Mouse (Mus musculus) embryonic facial prominence, embryonic 14.5 days (tissue): Measurements from ENCODE around the gene Zfp358. TPM values are rescaled to one million over a fixed set of nuclear protein-coding genes. Genes with fewer than 3 reads are reported as not detected.

Source experiments
- ATAC-seq: fragments of 200-750 bp; cut with Nextera tagmentation; 2 replicates; pipeline ENCODE4 v1.8.0; 2017; ENCODE audit warnings: low read depth, moderate number of reproducible peaks, moderate TSS enrichment
- DNase-seq: peaks from one replicate; pipeline ENCODE4 v3.0.0-alpha.2; 2015; ENCODE audit warnings: low spot score
- H3K27ac ChIP-seq: fragments of 300-500 bp; sonication (generic); replicated peaks from 2 replicates; pipeline ENCODE4 v1.5.1; 2014; ENCODE audit warnings: low read depth, mild to moderate bottlenecking, low read length, moderate library complexity
- H3K27me3 ChIP-seq: fragments of 300-500 bp; sonication (generic); replicated peaks from 2 replicates; pipeline ENCODE4 v1.6.1; 2014; ENCODE audit warnings: low read length; ENCODE audit not compliant: control insufficient read depth, insufficient read depth
- H3K36me3 ChIP-seq: fragments of 300-500 bp; sonication (generic); 2 replicates; pipeline ENCODE4 v1.6.1; 2014; ENCODE audit warnings: low read length, mixed read lengths; ENCODE audit not compliant: control insufficient read depth, insufficient read depth
- H3K4me1 ChIP-seq: fragments of 300-500 bp; sonication (generic); 2 replicates; pipeline ENCODE4 v1.6.1; 2014; ENCODE audit warnings: antibody characterized with exemption, low read length; ENCODE audit not compliant: control insufficient read depth, insufficient read depth
- H3K4me2 ChIP-seq: fragments of 300-500 bp; sonication (generic); 2 replicates; pipeline ENCODE4 v1.6.1; 2014; ENCODE audit warnings: low read depth, mild to moderate bottlenecking, low read length, moderate library complexity, mixed read lengths
- H3K4me3 ChIP-seq: fragments of 300-500 bp; sonication (generic); 2 replicates; pipeline ENCODE4 v1.5.1; 2014; ENCODE audit warnings: low read depth, mild to moderate bottlenecking, low read length
- H3K9ac ChIP-seq: fragments of 300-500 bp; sonication (generic); 2 replicates; pipeline ENCODE4 v1.6.1; 2014; ENCODE audit warnings: low read depth, mild to moderate bottlenecking, low read length, moderate library complexity, mixed read lengths
- H3K9me3 ChIP-seq: fragments of 300-500 bp; sonication (generic); 2 replicates; pipeline ENCODE4 v1.6.1; 2016; ENCODE audit warnings: low read length; ENCODE audit not compliant: control insufficient read depth
- WGBS: fragments of 180-500 bp; shearing (Covaris S2); extraction: QIAGEN DNeasy Blood & Tissue Kit; methylation state at CpG from one replicate; pipeline ENCODE4 v1.1.7; 2014; 5-methylcytosine and 5-hydroxymethylcytosine counted together
- polyA plus RNA-seq: library from polyadenylated mRNA; unstranded; fragments of >200 nt; fragmentation: Nextera tagmentation; extraction: Ambion mirVana; gene quantifications from 2 replicates; pipeline ENCODE4 v1.2.1, GENCODE M21; 2014

The Zfp358 gene
- polyA plus RNA-seq: 22.6 and 25.1 TPM in 2 replicates

GRCm38 (mm10) chr8:3492901-3493844 is at the start of gene Zfp358:
Gene Zfp358 (plus strand): TSS chr8:3493138.
- Histone ChIP-seq H3K4me2 (peak within 1 kb of the TSS; percentile 84), H3K27ac (peak within 1 kb of the TSS; percentile 95), H3K4me3 (peak within 1 kb of the TSS; percentile 97), H3K36me3 (peaks cover 35% of the 10 kb centered on the region), H3K4me1 (peaks cover 4% of the 10 kb centered on the region; the same call in 1 of the 2 replicates), H3K9me3 (peaks cover 12% of the 10 kb centered on the region; the same call in 1 of the 2 replicates), H3K27me3 (no peaks in the 10 kb centered on the region), H3K9ac (peak within 1 kb of the TSS; percentile 98)
- DNase-seq (peak; percentile 93), ATAC-seq (peak; percentile 95)
- WGBS: 1% methylated on average over 31 of the region's 64 CpGs

DNA sequence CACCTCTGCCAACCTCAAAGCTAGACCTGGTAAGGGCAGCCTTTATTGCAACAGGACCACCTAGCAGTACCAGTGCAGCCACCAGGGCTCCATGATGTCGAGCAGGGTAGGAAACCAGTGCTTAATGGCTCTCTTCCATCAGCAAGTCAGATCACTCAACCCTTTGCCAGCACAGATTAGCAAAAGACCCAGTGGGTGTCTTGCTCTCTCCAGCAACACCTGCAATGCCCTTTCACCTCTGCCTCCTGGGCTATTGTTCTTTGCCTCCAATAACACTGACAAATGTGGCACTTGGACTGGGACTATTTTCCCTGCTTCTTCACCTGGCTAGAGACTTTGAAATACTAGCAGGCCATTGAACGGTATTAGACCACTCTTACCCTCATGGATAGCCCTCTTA is 43.7 kb upstream of the Zfp358 start:
- Histone ChIP-seq H3K4me2 (no peak overlapping the region), H3K36me3 (peaks cover 76% of the 10 kb centered on the region), H3K4me3 (no peak overlapping the region), H3K4me1 (no peaks in the 10 kb centered on the region), H3K27me3 (no peaks in the 10 kb centered on the region), H3K27ac (no peak overlapping the region), H3K9me3 (no peaks in the 10 kb centered on the region), H3K9ac (no peak overlapping the region)
- no peak for DNase-seq
- no peak for ATAC-seq
- 85% methylated on average over 2 of the region's 2 CpGs for WGBS

- DNase-seq (peak; percentile 54), ATAC-seq (no peak)
- H3K27me3 ChIP-seq: no peaks in the 10 kb centered on the region
- no peaks in the 10 kb centered on the region for H3K9me3 ChIP-seq
- peaks cover 85% of the 10 kb centered on the region for H3K36me3 ChIP-seq
- WGBS: 32% methylated on average over 5 of the region's 5 CpGs
- no peak overlapping the region for H3K4me3 ChIP-seq
- no peaks in the 10 kb centered on the region for H3K4me1 ChIP-seq
- H3K27ac ChIP-seq: no peak overlapping the region
- H3K9ac ChIP-seq: no peak overlapping the region
- H3K4me2 ChIP-seq: no peak overlapping the region
Measured at GRCm38 (mm10) chr8:3450670-3451069, 42.3 kb upstream of the Zfp358 start.

- Histone ChIP-seq H3K36me3 (peaks cover 91% of the 10 kb centered on the region), H3K27me3 (no peaks in the 10 kb centered on the region), H3K4me3 (no peak overlapping the region), H3K4me2 (no peak overlapping the region), H3K9me3 (no peaks in the 10 kb centered on the region), H3K27ac (no peak overlapping the region), H3K4me1 (no peaks in the 10 kb centered on the region), H3K9ac (no peak overlapping the region)
- 96% methylated on average over 25 of the region's 25 CpGs for WGBS
- ATAC-seq (no peak), DNase-seq (no peak)
Measured at GRCm38 (mm10) chr8:3451992-3452391, 40.9 kb upstream of the Zfp358 start.

GRCm38 (mm10) chr8:3463248-3463647 is 29.7 kb upstream of the Zfp358 start:
- Histone ChIP-seq H3K27me3 (no peaks in the 10 kb centered on the region), H3K27ac (no peak overlapping the region), H3K36me3 (peaks cover 10% of the 10 kb centered on the region), H3K4me1 (peaks cover 7% of the 10 kb centered on the region; the same call in 1 of the 2 replicates), H3K4me3 (no peak overlapping the region), H3K9me3 (no peaks in the 10 kb centered on the region), H3K4me2 (no peak overlapping the region), H3K9ac (no peak overlapping the region)
- ATAC-seq (no peak), DNase-seq (no peak)
- WGBS: 85% methylated on average over 2 of the region's 2 CpGs

DNA sequence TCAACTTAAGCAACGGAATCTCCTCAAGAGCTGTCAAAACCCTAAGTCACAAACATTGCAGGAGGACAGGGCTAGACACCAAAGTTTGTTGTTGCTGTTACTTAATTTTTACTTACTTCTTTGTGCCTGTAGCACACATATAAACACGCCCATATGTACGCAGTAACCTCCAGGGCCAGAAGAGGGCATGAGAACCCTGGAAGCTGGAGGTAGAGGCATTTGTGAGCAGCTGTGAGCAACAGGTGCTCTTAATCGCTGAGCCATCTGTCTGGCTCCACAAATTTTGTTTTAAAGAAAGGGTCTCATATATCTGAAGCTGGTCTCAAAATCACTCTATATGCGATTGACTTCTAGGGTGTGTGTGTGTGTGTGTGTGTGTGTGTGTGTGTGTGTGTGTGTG is 28.6 kb upstream of the Zfp358 start:
- DNase-seq (peak; percentile 81), ATAC-seq (peak; percentile 54)
- H3K36me3 ChIP-seq: no peaks in the 10 kb centered on the region; the same call in 1 of the 2 replicates
- WGBS: 33% methylated on average over 5 of the region's 5 CpGs
- no peaks in the 10 kb centered on the region for H3K9me3 ChIP-seq
- H3K27me3 ChIP-seq: no peaks in the 10 kb centered on the region
- no peak overlapping the region for H3K27ac ChIP-seq
- no peak overlapping the region for H3K4me2 ChIP-seq
- no peak overlapping the region for H3K9ac ChIP-seq
- H3K4me1 ChIP-seq: peaks cover 7% of the 10 kb centered on the region; the same call in 1 of the 2 replicates
- H3K4me3 ChIP-seq: no peak overlapping the region

- H3K27me3 ChIP-seq: no peaks in the 10 kb centered on the region
- peak; percentile 98 for DNase-seq
- peak within 1 kb of the TSS; percentile 69 for H3K9ac ChIP-seq
- peaks cover 7% of the 10 kb centered on the region; the same call in 1 of the 2 replicates for H3K4me1 ChIP-seq
- H3K4me3 ChIP-seq: peak within 1 kb of the TSS; percentile 49
- peak within 1 kb of the TSS; percentile 68 for H3K27ac ChIP-seq
- WGBS: 8% methylated on average over 32 of the region's 32 CpGs
- H3K36me3 ChIP-seq: no peaks in the 10 kb centered on the region; the same call in 1 of the 2 replicates
- H3K4me2 ChIP-seq: peak within 1 kb of the TSS; percentile 72
- peak; percentile 92 for ATAC-seq
- no peaks in the 10 kb centered on the region for H3K9me3 ChIP-seq
Measured at GRCm38 (mm10) chr8:3467006-3467885, 25.7 kb upstream of the Zfp358 start, which contains the start of gene Pex11g. Gene Pex11g (minus strand): TSS chr8:3467680.

DNA sequence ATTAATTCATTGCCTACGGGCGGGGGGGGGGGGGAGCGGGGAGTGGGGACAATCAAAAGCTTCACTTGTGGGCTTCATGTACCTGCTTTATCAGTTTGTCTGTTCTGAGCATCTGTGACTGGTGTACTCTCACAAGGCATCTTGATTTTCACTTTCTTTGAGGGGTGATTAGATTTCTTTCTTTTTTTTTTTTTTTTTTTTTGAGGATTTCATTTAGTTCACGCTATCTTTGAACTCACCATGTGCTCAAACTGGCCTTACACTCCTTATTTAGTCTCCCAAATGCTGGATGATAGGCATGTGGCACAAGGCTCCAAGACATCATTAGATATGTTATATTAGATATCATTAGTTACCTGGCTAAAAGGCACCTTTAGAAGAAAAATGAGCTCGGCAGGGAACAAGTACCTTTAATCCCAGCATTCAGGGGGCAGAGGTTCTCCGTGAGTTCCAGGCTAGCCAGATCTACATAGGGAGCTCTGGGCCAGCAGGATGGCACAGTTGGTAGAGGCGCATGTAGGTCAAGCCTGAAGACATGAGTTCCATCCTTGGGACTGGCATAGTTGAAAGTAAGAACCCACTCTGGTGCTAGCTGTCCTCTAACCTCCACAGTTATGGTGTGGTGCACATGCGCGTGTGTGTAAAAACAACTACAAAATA is 24.9 kb upstream of the Zfp358 start:
- Histone ChIP-seq H3K4me1 (peaks cover 7% of the 10 kb centered on the region; the same call in 1 of the 2 replicates), H3K4me3 (peak overlapping the region; percentile 49), H3K9me3 (no peaks in the 10 kb centered on the region), H3K36me3 (no peaks in the 10 kb centered on the region; the same call in 1 of the 2 replicates), H3K4me2 (peak overlapping the region; percentile 72), H3K9ac (peak overlapping the region; percentile 69), H3K27me3 (no peaks in the 10 kb centered on the region), H3K27ac (peak overlapping the region; percentile 68)
- 77% methylated on average over 6 of the region's 9 CpGs for WGBS
- DNase-seq (no peak), ATAC-seq (no peak; the same call in 1 of the 2 replicates)
